Mouse (Mus musculus): ENCODE results near the gene Cacna1f.

- TF ChIP-seq POLR2A (IDR thresholded peaks at IDR 0.05; ENCODE audit: extremely low read depth, insufficient read depth, low read length), result no peak
- TF ChIP-seq CTCF (IDR thresholded peaks at IDR 0.05; ENCODE audit: low read depth, low read length), result no peak
Observed at GRCm38 (mm10) chrX:7606783-7607182, at the start of gene Cacna1f.
